Mouse (Mus musculus): ENCODE measurements around the gene Etv6.

Gene Etv6

DNA sequence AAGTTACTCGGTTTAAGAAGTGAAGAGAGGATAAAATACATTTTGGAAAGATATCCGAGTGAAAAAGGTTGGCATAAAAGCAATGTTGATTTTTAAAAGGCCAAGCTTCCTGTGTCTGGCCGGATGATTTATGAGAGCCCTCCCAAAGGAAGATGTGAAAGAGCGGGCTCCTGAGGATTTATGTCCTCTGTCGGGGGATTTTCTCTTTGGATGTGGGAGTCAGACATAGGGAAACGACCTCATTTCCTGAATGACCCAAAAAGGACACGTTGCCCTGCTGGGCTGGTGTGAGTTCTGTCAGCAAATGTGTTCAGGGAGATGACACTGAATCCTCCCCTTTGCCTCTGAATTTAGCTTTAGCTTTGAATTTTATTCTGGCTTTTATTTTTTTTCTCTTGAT, 8.0 kb downstream of the Etv6 start:
- no peak for DNase-seq (ENCODE audit: low spot score)

GRCm38 (mm10) chr6:134045092-134045868, 9.8 kb downstream of the Etv6 start:
- DNase-seq (ENCODE audit: low spot score), result no peak

- no peak for DNase-seq (ENCODE audit: low spot score)
These were observed 10.6 kb downstream of the Etv6 start for GRCm38 (mm10) chr6:134046136-134046535.

DNA sequence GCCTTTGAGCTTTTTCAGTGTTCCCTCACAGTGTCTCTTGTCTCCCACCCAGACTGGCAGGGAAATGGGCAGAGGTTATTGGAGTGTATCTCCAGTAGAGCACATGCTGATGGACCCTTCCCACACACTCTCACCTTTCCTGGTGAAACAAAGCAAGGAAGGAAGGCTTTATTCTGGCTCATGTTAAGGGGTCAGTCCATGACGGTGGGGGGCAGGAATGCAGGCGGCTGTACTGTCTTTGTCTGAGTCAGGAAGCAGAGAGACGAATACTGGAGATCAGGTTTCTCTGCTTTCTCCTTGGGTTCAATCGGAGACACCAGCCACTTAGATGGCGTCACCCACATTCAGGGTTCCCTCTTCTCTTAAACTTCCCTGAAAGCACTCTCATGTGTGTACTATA, 11.7 kb downstream of the Etv6 start:
- no peak for DNase-seq (ENCODE audit: low spot score)

DNA sequence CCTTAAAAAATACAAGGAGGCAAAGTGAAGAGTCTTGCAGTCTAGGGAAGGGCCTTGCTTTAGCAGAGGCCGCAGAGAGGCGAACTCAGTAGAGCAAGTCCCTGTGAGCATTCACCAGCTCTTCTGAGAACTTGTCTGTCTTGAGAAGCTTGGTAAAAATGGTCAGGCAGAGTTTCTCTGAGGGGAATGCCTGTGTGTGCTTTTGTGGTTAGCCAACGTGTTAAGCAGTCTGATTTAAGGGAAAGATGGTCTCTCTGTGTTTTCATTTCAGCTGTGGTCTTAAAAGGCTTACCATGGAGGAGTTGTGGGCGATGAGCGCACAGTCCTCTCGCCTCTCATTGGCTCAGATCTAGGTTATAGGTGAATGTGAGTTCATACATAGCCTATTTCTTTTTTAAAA, 12.5 kb downstream of the Etv6 start:
- DNase-seq (ENCODE audit: low spot score), result peak; percentile 48

GRCm38 (mm10) chr6:134048965-134049364, 13.5 kb downstream of the Etv6 start:
- no peak for DNase-seq (ENCODE audit: low spot score)

DNA sequence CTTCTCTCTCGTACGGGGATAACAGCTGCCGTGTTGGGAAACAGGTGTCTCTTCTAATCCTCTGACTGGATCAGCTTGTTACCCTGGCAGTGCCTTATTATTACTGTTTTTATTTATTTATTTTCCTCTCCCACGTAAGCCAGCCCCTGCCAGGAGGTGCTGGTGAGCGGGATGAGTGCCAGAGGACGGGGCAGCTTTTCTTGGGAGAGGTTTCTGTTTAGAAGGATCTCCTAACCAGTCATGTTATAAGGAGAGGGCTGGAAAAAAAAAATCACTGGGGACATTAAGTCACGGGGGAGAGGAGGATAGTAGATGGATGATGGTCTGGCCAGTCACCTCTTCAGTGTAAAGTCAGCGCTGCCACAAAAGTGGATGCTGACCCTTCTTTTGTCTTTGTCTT, 15.0 kb downstream of the Etv6 start:
- no peak for DNase-seq (ENCODE audit: low spot score)

DNA sequence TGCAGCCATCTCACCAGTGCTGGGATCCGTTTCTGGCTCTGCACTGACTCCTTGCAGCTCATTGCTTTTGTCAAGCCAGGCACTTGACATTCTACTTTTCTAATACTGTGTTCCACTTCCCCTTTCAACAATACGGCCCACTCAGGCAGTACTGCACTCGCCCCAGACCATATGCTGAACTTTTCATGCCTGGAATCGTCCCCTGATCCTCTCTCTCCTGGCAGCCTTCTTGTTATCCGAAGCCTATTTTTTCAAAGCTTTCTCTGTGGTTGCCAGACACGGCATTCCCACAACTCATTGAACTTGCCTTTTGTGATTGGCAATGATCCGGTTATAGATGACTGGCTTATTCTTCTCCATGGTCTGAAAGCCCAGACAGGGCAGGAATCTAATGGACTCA, 16.4 kb downstream of the Etv6 start:
- DNase-seq (ENCODE audit: low spot score), result no peak

DNA sequence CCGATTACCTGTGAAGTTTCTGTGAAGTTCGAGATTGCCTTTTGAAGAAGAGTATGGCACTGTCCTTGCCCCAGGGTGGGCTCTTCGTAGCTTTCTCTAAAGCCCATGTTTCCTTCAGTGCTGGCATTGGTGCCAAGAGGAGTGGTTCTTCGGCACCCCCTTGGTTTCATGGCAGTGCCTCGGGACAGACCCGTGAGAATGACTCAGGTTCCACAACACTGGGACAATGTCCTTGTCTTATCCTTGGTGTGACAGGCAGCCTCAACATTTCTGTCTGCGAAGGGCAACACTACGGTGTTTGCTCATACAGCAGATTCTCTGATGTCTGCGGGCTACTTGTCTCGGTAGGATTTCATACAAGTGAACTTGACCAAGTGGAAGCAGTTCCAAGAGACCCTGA, 17.6 kb downstream of the Etv6 start:
- no peak for DNase-seq (ENCODE audit: low spot score)

DNA sequence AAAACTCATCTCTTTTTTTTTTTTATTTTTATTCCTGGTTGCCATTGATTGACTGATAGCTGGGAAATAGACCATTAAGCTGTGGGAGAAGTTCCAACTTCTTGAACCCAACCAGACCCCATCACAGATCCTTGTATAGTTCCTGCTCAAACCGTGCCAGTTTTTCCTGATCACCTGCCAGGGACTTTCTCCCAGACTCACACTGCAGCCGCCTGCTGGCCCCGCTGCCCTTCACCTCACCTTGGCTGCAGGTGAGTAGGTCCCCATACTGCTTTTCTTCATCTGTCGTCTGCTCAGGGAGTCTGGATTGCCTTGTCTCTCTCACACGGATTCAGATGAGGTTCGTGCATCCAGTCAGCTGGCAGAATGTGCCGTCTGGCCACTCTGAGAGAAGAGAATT, 18.1 kb downstream of the Etv6 start:
- no peak for DNase-seq (ENCODE audit: low spot score)

GRCm38 (mm10) chr6:134055588-134055987, 20.1 kb downstream of the Etv6 start:
- no peak for DNase-seq (ENCODE audit: low spot score)

GRCm38 (mm10) chr6:134058451-134058850, 23.0 kb downstream of the Etv6 start:
- DNase-seq (ENCODE audit: low spot score), result no peak

DNA sequence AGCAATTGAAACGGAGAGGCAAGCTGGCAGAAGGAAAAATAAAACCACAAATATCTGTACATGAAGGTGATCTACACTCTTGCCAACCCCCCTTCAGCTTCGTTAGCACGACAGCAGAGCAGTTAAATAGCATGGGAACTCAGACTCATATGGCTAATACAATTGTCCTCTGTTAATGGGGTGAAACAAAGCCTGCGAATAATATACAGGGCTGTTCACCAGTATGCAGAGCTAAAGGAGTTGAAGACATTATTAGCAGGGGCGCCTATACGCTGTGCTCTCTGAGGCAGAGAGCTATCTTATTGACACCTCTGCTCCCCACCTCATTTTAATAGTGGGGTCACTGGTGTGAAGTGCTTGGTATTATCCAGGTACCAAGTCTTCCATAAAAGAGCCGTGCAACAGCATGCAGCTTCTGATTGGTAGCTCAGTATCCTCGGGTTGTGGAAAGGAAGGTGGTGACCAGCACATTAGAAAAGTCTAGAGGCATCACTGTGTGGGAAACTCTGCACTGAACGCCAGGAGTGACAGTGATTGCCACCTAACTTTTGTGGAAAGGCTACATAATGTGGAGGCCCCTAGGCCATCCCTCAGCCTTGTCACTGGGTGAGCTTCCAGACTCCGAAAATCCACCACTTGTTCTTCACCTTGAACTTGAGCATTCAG, 23.5 kb downstream of the Etv6 start:
- DNase-seq (ENCODE audit: low spot score), result no peak

DNA sequence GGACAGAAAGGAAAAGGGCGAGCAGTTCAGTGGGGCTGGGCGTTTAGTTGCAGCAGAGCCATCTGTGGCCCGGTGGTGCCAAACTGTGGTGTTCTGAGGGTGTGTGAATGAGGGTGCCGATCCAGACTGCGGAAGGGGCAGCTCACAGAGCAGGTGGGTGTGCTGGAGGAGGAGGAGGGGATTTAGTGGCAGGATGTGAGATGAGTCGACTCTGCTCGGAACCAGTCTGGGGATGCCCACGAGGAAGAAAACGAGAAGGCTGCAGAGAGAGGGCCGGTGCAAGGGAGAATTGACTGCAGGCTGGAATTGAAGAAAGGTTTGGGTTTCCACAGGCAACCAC, 24.0 kb downstream of the Etv6 start:
- no peak for DNase-seq (ENCODE audit: low spot score)

DNA sequence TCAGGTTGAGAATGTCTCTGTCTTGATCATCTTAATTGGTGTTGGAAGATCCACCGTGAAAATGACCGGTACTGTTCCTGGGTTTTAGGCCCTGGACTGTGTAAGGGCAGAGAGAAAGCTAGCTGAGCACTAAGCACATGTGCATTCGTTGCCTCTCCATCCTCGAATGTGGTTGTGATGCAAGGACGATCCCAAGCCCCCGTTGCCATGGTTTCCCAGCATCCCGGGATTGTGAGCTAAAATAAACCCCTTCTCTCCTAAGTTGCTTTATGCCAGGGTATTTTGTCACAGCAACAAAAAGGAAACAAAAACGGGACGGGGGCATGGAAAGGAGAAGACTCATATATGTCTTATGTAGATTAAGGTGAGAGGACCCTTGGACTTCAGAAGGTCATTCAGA, 24.5 kb downstream of the Etv6 start:
- no peak for DNase-seq (ENCODE audit: low spot score)

DNA sequence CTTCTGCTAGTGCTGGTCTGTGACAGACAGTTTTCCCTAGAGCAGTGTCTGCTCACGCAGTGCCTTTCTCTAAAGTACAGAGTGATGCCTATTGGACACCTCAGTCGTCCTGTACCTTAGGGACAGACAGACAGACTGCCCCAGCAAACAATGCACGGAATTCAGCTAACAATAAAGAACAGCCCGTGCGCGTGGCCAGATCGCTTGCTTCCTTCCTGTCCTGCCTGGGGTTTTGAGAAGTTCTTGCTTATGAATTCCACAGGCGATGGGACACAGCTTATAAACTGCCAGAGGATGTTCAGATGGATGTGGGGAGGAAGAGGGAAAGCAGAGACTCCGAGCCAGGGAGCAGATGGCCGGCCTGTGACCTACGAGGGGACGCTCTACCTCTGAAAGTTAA, 25.3 kb downstream of the Etv6 start:
- no peak for DNase-seq (ENCODE audit: low spot score)

GRCm38 (mm10) chr6:134065018-134065725, 29.7 kb downstream of the Etv6 start:
- DNase-seq (ENCODE audit: low spot score), result no peak

DNA sequence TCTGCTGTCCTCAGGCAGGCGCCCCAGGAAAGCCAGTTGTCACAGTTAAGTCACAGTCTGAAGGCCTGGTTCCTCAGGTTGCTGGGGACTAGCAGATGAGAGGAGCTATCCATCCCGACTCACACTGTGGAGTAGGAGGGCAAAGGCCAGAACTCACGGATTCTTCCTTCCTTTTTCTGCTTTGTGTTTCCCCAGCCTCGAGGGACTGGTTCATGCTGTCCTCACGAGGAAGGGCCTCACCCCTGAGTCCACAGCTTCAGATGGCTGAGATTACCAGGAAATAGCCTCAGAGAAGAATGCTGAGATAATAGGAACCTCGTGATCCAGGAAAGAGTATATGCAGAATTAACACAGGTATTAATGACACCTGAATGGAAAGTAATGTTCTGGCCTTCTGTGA, 30.6 kb downstream of the Etv6 start:
- DNase-seq (ENCODE audit: low spot score), result no peak

DNA sequence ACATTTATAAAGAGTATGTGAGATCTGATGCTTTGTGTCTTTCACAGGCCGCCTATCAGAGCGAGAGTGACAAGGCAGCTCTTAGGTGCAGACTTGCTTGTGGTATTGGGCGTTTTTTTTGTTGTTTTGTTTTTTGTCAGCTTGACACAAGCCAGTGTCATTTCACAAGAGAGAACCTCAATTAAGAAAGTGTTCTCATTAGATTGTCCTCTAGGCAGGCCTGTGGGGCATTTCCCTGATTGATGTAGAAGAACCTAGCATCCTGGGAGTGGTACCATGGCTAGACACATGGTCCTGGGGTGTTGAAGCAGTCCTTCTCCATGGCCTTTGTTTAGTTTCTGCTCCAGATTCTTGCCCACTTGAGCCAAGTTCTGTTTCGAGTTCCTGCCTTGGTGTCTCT, 31.5 kb downstream of the Etv6 start:
- no peak for DNase-seq (ENCODE audit: low spot score)

DNA sequence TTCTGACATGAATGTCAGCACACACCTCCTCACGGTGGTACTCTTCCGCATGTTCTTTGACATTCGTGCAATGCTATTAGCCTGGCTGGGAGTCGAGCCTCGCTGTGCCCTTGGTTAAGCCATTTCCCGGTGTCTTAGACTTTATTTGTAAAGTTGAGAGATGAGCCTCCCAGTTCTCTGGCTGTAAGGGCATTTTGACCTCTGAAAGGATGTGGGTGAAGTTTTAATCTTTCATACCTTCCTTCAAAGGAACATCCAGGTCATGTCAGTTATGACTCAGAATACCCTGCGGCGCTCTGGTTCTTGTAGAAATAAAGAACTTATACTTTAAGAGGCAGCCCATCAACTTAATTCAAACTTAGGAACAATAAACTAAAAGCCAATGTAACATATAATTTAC, 32.0 kb downstream of the Etv6 start:
- no peak for DNase-seq (ENCODE audit: low spot score)

DNA sequence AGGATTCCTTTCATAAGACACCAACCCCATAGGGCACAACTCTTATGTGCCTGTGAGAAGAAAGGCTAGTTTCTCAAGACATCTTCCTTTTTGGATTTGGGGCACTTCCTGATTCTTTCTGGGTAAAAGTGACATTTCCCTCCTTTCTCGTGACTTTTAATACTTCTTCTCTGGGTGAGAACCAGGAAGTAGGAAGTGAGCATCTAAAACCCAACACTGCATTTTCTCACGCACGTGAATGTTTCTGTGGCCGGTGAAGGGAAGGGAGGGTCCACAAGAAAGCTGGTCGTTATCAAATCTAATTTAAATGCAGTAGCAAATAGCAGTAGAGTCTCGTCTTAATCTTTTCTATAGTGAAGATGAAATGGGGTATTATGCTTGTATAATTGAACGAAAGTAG, 36.9 kb downstream of the Etv6 start:
- DNase-seq (ENCODE audit: low spot score), result no peak

DNA sequence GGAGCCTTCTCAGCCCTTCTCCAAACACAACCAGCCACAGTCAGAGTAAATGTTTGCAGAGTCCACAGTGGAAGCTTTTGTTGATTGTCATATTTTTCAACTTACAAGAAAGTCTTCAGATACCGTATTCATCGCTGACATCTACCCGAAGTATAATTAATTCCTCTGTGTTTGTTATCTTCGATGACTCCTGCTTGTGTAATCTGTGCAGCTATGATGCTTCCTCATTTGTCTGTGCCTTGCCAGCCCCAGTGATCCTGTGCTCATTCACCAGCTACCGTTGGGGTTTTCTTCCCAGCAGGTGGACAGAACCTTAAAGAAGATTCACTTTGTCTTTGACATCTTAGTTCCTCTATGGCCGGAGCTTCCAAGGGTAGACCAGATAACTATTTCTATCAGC, 37.4 kb downstream of the Etv6 start:
- no peak for DNase-seq (ENCODE audit: low spot score)

- no peak for DNase-seq (ENCODE audit: low spot score)
These were observed 38.9 kb downstream of the Etv6 start for GRCm38 (mm10) chr6:134074353-134074752.

Data from T-cell, adult 2 months (primary cell).